Mouse (Mus musculus) activated CD4-positive, CD25-positive, alpha-beta regulatory T cell, adult 9 weeks (primary cell): Measurements from ENCODE around the gene Oaz1. TPM values are rescaled to one million over a fixed set of nuclear protein-coding genes. Genes with fewer than 3 reads are reported as not detected.

Experiments
- polyA plus RNA-seq: library from polyadenylated mRNA; unstranded; fragments of 100-300 nt; shearing (Covaris generic); gene quantifications from one replicate; pipeline ENCODE4 v1.2.1, GENCODE M21; 2017

Gene Oaz1
- 2,065 TPM for polyA plus RNA-seq

DNA sequence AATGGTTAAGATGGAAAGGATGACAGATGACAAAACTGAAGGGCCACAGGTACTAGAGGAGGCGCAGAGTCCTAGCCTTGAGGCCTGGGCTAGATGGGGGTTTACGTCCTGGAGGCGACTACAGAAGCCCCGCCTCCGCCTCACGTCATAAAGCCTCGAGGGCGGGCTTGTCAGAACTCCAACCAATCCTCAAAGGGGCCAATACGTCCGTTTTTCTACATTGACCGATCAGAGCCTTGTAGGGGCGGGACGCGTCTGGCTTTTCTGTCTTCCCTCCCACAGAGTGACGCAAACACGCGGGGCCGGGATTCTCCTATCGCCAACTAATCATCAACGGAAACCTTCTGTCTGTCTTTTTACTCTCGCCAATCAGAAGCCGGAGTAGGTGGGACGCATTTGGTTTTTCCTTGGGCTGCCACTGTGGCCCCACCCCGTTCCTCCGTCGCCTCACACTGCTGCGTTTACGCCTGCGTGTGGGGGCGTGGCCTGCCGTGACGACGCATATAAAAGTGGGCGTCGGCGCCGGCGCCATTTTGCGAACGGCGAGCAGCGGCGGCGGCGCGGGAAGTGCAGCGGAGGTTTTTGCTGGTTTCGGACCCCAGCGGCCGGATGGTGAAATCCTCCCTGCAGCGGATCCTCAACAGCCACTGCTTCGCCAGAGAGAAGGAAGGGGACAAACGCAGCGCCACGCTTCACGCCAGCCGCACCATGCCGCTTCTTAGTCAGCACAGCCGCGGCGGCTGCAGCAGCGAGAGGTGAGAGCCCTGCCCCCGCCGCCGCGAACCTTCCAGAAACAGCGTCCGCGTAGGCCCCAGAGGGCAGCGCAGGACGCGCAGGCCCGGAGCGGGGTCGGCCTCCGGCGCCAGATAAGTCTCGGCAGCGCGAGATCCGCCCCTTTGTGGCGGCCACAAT, at the start of gene Oaz1:
Oaz1 (plus strand) TSS at position 506 of the 912 bp plus-strand sequence.

DNA sequence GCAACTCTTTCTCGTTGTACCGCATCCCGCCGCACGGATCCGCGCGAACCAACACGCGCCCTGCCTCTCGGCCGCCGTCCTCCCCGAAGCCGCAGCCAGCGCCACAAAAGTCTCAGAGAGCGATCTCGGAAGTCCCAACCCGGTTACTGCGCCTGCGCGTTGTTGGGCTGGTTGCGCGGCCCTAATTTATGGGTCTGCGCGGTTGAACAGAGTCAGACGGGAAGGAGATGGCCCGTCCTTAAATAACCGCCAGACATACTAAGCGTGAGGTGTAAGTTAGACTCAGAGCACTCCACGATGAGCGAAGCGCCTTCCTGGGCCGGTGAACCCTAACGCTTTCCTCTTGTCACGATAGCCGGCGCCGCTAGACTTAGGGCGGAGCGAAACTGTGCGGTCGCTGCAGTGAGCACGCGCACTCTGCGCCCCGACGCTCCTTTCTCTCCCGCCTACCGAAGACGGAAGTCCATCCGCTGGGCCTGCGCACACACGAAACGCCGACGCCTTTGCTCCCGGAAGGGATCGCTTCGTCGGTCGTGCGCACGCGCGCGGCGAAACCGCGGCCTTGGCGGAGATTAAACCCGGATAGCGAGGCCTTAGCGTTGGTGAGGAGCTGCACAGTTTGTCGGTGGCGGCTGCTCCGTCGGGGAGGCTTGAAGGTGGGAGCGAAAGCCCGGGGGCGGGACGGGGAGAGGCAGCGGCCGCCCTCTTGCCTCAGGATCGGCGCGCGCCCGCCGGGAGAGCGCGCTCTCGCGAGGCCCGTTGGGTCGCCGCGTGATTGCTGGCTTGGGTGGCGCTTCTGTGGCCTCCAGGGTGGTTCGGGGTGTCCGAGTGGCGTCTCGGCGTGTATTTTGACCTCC, 28.1 kb upstream of the Oaz1 start, which contains the start of the genes Sf3a2 and Plekhj1:
Sf3a2 (plus strand) TSS at position 49 of the 857 bp plus-strand sequence.
Plekhj1 (minus strand) TSS at position 477 of the 857 bp plus-strand sequence.

DNA sequence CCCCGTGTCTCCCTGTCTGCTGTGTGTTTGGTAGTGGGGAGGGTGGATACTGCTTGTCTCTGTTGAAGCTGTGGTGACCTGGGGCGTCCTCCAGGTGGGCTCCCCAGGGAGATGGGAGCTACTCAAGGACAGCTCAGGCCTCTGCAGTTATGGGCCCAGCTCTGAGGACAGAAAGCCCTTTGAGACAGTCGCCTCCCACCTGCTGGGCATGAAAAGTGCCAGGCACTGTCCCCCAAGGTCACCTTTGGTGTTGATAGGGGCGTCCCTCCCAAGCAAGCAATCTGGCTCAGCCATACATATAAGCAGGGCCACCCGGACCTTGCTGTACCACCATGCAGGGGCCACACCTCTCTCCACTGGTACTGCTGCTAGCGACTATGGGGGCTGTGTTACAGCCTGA, 21.5 kb upstream of the Oaz1 start, which contains the start of gene Amh:
Amh (plus strand) TSS at position 328 of the 400 bp plus-strand sequence.

DNA sequence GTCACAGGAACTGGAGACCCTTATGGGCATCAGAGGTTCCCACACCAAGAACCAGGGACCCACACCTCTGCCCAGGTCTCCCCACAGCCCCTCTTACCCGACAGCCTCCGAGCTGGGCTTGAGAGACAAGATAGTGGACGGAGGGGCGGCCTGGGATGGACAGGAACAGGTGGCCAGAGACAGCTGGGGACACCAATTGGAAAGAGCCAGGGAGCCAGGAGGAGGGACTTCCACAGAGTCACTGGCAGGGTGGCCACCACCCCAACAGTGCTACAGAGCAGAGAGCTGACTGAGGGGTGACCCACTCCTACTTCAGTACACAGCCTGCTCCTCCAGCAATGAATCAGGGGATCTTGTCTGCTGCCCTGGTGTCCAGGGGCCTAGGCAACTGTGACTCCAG, 13.1 kb upstream of the Oaz1 start, which contains the start of gene Jsrp1:
Jsrp1 (minus strand) TSS at position 133 of the 400 bp plus-strand sequence.

DNA sequence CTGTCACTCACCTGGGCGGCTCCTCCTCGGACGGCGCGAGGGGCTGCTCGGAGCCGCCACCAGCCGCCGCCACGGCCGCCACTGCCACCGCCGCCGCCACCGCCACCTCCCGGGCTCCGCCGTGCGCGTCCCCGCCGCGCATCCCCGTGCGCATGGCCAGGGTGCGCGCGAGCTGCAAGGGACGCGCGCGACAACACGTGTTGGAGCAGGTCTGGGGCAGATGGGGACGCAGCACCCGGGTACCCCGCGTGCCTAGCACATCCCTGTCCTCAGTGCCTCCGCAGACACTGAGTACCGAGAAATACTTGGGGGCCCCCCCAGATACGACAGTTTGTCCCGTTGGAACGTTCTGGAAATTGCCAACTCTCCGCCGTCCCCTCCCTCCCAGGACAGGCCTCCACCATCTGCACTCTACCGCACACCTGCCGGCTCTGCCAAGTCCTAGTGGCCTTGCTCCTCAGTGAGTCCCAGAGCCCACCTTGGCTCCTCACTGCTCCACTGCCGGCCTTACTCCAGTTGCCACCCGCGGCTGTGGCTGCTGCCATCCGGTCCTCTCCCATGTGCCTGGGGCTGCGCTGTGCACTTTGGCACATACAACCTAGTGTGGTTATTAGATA, 17.6 kb downstream of the Oaz1 start, which contains the start of gene Lingo3:
Lingo3 (minus strand) TSS at position 109 of the 617 bp plus-strand sequence.

DNA sequence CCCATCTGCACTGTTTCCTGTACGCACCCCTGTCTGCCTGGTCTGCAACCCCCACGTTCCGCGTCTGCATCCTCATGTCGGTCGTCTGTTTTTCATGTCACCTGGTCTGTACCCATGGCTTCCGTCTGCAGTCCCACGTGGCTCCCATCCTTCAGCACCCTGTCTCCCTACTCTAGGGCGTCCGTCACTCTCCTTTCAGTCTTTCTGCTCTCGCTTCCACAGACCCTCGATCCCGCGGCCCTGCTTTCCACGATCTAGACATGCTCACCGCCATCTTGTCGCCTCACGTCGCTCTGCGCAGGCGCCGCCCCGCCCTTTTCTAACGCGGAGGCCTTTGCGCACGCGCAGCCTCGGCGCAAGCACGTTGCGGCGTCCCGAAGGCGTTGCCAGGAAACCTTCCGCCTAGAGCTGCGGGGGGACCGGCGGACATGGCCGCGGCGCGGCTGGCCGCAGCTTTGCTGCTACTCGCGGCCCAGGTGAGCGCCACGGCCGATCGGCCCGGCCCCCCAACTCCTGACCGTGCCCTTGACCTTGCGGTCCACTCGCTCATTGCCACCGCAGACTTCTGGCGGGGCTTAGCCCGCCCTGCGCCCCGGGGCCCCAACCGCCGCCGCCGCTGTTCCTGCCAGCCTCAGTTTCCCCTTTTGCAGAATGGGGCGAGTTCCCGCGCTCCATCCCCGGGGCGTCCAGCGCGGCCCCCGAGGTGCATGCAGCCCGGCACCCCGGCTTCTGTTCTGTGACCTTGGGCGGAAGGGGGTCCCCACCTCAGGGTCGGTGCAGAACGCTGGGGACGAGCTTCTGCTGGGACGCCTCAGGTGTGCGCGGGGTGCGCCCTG, 28.7 kb downstream of the Oaz1 start, which contains the start of the genes Lsm7 and Sppl2b:
Lsm7 (minus strand) TSS at position 297 of the 836 bp plus-strand sequence.
Sppl2b (plus strand) TSS at position 363 of the 836 bp plus-strand sequence.

DNA sequence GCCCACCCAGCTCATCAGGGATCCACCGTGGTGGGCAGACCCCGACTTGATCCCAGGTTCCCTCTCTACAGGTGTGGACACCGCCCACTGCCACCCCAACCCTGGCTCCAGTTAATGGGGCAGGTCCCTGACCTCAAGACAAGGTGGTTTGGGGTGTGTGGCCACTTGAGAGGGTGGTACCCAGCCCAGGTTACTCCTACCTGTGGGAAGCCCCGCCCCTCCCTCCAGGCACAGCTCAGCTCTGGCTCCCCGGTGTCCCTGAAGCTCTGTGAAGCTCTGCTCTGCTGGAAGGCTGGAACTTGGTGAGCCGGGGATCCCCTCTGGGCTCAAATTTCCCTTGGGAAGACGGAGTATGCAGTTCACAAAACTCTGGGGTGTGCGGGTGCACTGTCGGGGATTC, 45.1 kb downstream of the Oaz1 start, which contains the start of gene Tmprss9:
Tmprss9 (plus strand) TSS at position 268 of the 400 bp plus-strand sequence.

Other genes with a start within 250 kb of the Oaz1 start
- gene Klf16, start 249.3 kb upstream of the Oaz1 start, polyA plus RNA-seq, result 1.1 TPM
- gene Abhd17a, start 236.3 kb upstream of the Oaz1 start, polyA plus RNA-seq, result 28.7 TPM
- 115 TPM for gene Scamp4, start 223.8 kb upstream of the Oaz1 start, polyA plus RNA-seq
- 4.6 TPM for gene Adat3, start 223.8 kb upstream of the Oaz1 start, polyA plus RNA-seq
- 12.7 TPM for gene Gm49322, start 220.6 kb upstream of the Oaz1 start, polyA plus RNA-seq
- gene Csnk1g2, start 203.8 kb upstream of the Oaz1 start, polyA plus RNA-seq, result 8.2 TPM
- 2.7 TPM for gene Btbd2, start 169.6 kb upstream of the Oaz1 start, polyA plus RNA-seq
- gene Mknk2, start 148.5 kb upstream of the Oaz1 start, polyA plus RNA-seq, result 19.0 TPM
- gene Mob3a, start 124.7 kb upstream of the Oaz1 start, polyA plus RNA-seq, result 412 TPM
- gene Izumo4, start 124.5 kb upstream of the Oaz1 start, polyA plus RNA-seq, result 148 TPM
- 42.7 TPM for gene Ap3d1, start 84.4 kb upstream of the Oaz1 start, polyA plus RNA-seq
- 8.4 TPM for gene Dot1l, start 71.5 kb upstream of the Oaz1 start, polyA plus RNA-seq
- 75.0 TPM for gene Sf3a2, start 28.5 kb upstream of the Oaz1 start, polyA plus RNA-seq
- gene Plekhj1, start 28.0 kb upstream of the Oaz1 start, polyA plus RNA-seq, result 206 TPM
- gene Amh, start 21.4 kb upstream of the Oaz1 start, polyA plus RNA-seq, result not detected
- gene Jsrp1, start 13.2 kb upstream of the Oaz1 start, polyA plus RNA-seq, result not detected
- gene Lingo3, start 17.4 kb downstream of the Oaz1 start, polyA plus RNA-seq, result not detected
- 190 TPM for gene Lsm7, start 28.6 kb downstream of the Oaz1 start, polyA plus RNA-seq
- 41.4 TPM for gene Sppl2b, start 28.6 kb downstream of the Oaz1 start, polyA plus RNA-seq
- not detected for gene Tmprss9, start 45.2 kb downstream of the Oaz1 start, polyA plus RNA-seq
- 242 TPM for gene Timm13, start 74.3 kb downstream of the Oaz1 start, polyA plus RNA-seq
- gene Lmnb2, start 91.6 kb downstream of the Oaz1 start, polyA plus RNA-seq, result 16.4 TPM
- 93.9 TPM for gene Gadd45b, start 103.4 kb downstream of the Oaz1 start, polyA plus RNA-seq
- 0.09 TPM for gene Gng7, start 188.3 kb downstream of the Oaz1 start, polyA plus RNA-seq
- gene Diras1, start 199.0 kb downstream of the Oaz1 start, polyA plus RNA-seq, result not detected
- 15.1 TPM for gene Slc39a3, start 210.8 kb downstream of the Oaz1 start, polyA plus RNA-seq
- gene Sgta, start 233.5 kb downstream of the Oaz1 start, polyA plus RNA-seq, result 116 TPM
- gene Thop1, start 243.4 kb downstream of the Oaz1 start, polyA plus RNA-seq, result 13.1 TPM